Mouse (Mus musculus): ENCODE data around the gene Cnpy4.
"Not testable (repeated sequence)": the region's sequence is repeated elsewhere in the genome, so short reads cannot be mapped to it uniquely, and the experiment has no call there.

The Cnpy4 gene

DNA sequence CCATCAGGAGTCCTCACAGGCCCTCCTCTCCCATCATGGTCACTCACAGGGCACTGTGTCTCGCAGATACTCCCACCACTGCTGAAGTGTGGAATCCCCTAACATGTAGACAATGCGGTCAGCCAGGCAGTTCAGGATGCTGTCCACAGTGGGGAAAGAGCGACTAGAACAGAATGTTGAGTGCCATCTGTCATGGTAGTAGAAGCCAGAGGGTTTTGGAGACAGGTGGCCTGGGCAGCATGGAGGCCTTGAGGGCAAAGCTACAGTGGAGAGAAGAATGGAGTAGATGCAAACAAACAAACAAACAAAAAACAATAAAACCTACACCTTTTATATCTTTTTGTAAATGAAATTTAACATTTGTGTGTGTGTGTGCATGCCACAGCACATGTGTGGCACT, 14.8 kb downstream of the Cnpy4 start:
- DNase-seq (ENCODE audit: low read depth, low spot score) = no peak

DNA sequence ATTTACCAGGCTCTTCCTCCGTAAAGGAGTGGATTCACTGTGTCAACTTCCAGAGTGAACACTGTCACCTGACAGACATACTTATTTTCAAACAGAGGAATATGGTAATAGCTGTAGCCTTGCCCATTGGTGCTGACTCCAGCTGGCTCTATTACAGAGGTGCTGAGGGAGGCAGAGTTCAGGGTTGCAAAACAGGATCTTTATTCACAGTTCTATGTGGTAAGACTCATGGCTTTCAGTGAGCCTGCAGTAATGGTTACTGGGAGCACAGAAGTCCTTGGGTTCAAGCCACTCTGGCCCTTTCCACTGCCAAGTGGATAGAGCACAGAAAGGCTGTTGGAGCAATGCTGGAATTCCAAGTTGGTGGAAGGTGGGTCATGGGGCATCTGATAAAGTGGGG, 20.0 kb downstream of the Cnpy4 start:
- no peak for DNase-seq (ENCODE audit: low read depth, low spot score)

DNA sequence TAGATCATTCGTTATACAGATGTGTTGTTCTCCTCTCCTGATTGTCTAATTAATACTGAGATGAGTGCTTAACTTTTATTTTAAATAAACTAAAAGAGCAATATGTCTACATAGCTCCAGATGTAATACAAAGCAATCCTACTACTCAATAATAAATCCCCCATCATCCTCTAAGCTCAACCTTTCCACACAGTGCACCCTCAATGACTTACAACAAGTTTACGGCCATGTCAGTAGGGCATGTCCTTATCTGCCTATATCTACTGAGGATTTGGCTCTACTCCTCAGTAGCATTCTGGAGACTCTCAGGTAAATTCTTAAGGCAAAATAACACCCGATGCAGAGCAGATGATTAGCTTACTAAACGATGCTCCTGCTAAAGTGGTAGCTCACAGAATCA, 20.6 kb downstream of the Cnpy4 start:
- DNase-seq (ENCODE audit: low read depth, low spot score) = no peak

DNA sequence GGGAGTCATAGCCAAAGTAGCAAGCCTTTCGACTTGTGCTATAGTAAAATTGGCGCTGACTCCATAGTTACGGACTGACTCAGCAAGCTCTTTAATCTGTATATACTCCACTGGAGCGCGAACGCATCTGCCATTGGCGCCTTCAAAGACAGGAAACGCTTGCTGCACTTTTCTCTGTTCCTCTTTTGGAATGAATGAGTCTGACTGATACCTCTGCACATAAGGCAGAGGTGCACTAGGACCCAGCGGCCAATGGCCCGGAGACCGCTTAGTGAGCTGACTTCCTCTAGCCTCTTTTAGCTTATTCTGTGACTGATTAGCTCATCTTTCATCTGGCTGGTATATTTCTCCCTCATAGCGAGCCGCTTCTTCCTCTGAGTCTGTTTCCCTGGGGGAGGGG, 29.3 kb downstream of the Cnpy4 start:
- not testable (repeated sequence) for DNase-seq (ENCODE audit: low read depth, low spot score)

- no peak for DNase-seq (ENCODE audit: low read depth, low spot score)
Measured at GRCm38 (mm10) chr5:138219864-138220263, 32.6 kb downstream of the Cnpy4 start.

DNA sequence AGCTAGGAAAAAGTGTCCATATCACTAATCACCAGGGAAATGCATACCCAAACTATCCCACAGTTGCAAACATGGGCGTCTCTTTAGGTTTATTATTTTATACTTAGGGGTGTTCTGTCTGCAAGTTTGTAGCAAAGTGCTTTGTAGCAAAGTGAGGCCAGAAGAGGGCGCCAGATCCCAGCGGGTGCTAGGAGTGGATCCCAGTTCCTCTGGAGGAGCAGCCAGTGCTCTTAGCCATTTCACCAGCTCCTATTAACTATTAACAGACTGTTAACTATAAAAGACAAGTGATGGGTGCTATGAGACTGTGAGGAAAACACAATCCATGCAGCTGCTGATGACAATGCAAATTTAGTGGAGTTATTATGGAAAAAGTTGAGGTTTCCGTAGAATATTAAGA, 34.8 kb downstream of the Cnpy4 start:
- peak; percentile 8 for DNase-seq (ENCODE audit: low read depth, low spot score)

GRCm38 (mm10) chr5:138223287-138223686, 36.0 kb downstream of the Cnpy4 start:
- DNase-seq (ENCODE audit: low read depth, low spot score) = no peak

- DNase-seq (ENCODE audit: low read depth, low spot score) = no peak
Measured at GRCm38 (mm10) chr5:138225700-138226099, 38.4 kb downstream of the Cnpy4 start, which contains the start of gene Nxpe5. Nxpe5 (plus strand) TSS chr5:138225898.

GRCm38 (mm10) chr5:138226491-138226890, 39.2 kb downstream of the Cnpy4 start:
- DNase-seq (ENCODE audit: low read depth, low spot score) = no peak

DNA sequence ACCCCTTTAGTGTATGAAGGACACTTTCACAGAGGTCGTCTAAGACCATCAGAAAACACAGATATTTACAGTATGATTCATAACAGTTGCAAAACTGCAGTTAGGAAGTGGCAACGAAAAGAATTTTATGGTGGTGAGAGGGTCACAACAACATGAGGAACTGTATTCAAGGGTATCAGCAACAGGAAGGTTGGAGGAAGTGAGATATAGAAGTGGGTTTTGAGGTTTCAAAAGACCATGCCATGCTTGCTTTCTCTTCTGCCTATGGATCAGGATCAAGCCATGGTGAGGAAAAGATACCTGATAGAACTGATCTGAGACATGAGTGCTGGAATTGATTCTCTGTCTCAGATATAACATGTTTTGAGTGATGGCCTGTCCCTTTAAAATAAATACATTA, 40.1 kb downstream of the Cnpy4 start:
- DNase-seq (ENCODE audit: low read depth, low spot score) = no peak

DNA sequence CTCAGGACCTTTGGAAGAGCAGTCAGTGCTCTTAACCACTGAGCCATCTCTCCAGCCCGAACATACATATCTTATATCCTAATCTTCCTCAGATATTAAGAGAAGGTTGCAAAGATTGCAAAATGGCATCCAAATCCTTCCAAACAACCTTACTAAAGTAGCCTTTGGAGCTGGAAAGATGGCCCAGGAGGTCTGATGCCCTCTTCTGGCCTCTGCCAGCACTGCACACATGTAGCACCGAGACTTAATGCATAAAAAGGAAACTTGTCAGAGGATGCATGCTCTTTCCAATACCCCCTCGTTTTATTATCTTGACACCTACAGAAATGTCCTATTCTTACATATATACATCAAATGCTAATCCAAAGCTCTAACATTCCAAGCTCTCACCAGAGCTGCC, 40.7 kb downstream of the Cnpy4 start:
- DNase-seq (ENCODE audit: low read depth, low spot score) = no peak

- DNase-seq (ENCODE audit: low read depth, low spot score) = no peak
Measured at GRCm38 (mm10) chr5:138229511-138229910, 42.2 kb downstream of the Cnpy4 start.

- DNase-seq (ENCODE audit: low read depth, low spot score) = no peak
Measured at GRCm38 (mm10) chr5:138233778-138234177, 46.5 kb downstream of the Cnpy4 start.

DNA sequence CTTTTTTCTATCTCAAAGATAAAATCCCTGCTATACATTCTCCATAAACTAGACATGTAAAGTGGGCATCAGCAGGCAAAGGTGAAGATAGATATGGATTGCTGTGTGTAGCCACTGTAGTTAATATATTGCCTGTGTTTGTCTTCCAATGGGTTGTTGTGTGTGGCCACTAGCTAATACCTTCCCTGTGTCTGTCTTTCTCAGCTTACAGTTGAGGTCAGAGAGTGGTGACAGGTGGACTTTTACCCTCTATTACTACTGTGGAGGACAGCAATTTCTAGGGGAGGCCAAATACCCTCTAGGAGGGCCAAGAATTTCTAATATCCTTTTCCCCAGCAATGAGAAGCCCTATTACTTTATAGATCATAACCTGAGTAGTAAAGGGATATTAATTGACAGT, 46.9 kb downstream of the Cnpy4 start:
- DNase-seq (ENCODE audit: low read depth, low spot score) = no peak

- no peak for DNase-seq (ENCODE audit: low read depth, low spot score)
Measured at GRCm38 (mm10) chr5:138241511-138241910, 54.2 kb downstream of the Cnpy4 start.
